Mouse (Mus musculus) E14TG2a.4 (cell line): ENCODE results near the gene Rnf213.
A peak's percentile ranks its signal among the peaks of the same experiment; 100 is the strongest.

Experiments used
- H3K27me3 ChIP-seq: 2 replicates; pipeline ENCODE4 v1.6.1; 2014; ENCODE audit warnings: low read length, control low read depth; ENCODE audit not compliant: insufficient read depth
- H3K36me3 ChIP-seq: 2 replicates; pipeline ENCODE4 v1.6.1; 2014; ENCODE audit warnings: low read length, control low read depth; ENCODE audit not compliant: insufficient read depth
- H3K4me1 ChIP-seq: replicated peaks from 2 replicates; pipeline ENCODE4 v1.6.1; 2014; ENCODE audit warnings: low read depth, low read length, control low read depth
- H3K4me3 ChIP-seq: replicated peaks from 2 replicates; pipeline ENCODE4 v1.5.1; 2014; ENCODE audit warnings: mild to moderate bottlenecking, low read length
- H3K9me3 ChIP-seq: 2 replicates; pipeline ENCODE4 v1.6.1; 2014; ENCODE audit warnings: low read length, control low read depth
- CTCF ChIP-seq: conservative IDR thresholded peaks from 2 replicates; pipeline ENCODE4 v1.5.1; 2014; ENCODE audit warnings: low read length
- NANOG ChIP-seq: IDR thresholded peaks from 2 replicates; pipeline ENCODE4 v1.6.1; 2014; ENCODE audit warnings: borderline replicate concordance, low read length, mixed read lengths
- POU5F1 ChIP-seq: IDR thresholded peaks from 2 replicates; pipeline ENCODE4 v1.6.1; 2014; ENCODE audit warnings: low read length, borderline replicate concordance

Rnf213 gene

DNA sequence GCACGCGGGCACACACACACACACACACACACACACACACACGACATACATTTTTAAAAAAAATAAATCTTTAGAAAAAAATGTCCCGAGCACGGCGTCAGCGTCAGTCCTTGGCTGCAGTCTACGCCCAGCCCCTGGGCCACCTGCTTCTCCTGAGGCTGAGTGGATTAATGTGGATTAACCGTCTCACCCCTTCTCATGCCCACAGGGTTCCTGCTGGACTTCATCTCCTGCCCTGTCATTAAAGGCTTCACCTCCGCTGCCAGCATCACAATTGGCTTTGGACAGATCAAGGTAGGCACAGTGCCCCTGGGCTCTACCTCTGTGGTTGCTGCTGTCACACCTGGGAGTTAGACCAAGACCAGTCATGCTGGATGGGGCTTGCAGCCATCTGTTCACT is 33.8 kb upstream of the Rnf213 start:
- Histone ChIP-seq H3K9me3 (no peaks in the 10 kb centered on the region), H3K4me1 (peaks cover 34% of the 10 kb centered on the region), H3K4me3 (no peak overlapping the region), H3K36me3 (peaks cover 5% of the 10 kb centered on the region; the same call in 1 of the 2 replicates), H3K27me3 (peaks cover 24% of the 10 kb centered on the region)
- no peak for TF ChIP-seq NANOG
- TF ChIP-seq CTCF: no peak
- TF ChIP-seq POU5F1: no peak

DNA sequence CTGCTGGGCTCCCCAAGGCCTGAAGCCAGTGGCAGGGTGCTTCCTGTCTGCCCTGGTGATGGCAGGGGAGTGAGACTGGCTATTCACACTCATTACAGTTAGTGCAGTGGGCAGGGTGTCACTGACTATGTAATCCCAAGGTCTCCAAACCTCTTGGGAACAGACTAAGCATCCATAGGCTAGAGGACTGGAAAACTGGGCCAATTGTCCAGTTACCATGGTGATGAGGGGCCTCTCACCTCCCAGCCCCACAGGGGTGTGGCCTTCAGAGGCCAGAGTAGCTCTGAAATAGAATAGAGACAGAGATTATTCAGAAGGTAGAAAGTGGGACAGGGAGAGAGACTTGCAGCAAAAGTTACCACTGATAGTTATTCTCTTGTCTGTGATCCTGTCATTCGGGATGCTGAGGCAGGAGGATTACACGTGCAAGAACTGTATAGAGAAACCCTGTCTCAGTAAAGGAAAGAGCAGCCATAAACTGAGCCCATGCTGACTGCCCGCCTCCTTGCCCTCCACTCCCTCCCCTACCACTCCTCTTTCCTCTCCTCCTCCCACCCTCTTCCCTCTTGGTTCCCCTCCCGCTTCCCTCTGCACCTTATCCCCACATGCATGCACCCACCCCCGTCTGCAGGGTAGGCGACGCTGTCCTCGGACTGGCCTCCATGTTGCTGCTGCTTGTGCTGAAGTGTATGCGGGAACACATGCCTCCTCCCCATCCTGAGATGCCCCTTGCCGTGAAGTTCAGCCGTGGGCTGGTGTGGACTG is 29.9 kb upstream of the Rnf213 start:
- Histone ChIP-seq H3K9me3 (no peaks in the 10 kb centered on the region), H3K4me3 (peak overlapping the region; percentile 54), H3K27me3 (no peaks in the 10 kb centered on the region), H3K4me1 (peaks cover 25% of the 10 kb centered on the region), H3K36me3 (peaks cover 2% of the 10 kb centered on the region; the same call in 1 of the 2 replicates)
- TF ChIP-seq NANOG (no peak), POU5F1 (no peak), CTCF (no peak)

DNA sequence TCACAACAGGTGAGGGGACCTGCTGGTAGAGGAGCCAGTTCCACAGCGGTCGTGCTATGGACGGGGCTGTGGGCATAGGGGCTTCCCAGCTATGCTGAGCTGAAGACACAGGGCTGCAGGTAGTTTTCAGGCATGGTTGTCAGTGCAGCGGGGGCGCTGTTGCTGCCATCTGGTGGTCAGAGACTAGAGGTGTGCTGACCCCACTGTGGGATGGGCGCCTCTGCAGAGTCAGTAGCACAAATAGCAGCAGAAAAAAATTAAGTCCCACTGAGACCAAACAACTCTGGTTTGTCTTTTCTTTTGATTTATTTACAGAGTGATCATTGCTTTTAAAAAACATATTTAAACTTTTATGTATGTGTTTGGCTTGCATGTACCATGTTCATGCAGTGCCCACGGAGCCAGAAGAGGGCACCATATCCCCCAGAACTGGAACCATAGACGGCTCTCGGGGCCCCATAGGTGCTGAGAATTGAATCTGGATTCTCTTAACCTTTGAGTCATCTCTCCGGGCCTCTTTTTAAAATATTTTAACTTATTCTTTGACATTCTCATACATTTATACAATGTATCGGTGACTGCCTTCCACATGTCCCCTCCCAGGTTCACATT is 29.3 kb upstream of the Rnf213 start:
- Histone ChIP-seq H3K27me3 (0 out of 2 replicates have a peak, but pooled peaks cover 1% of the 10 kb centered on the region), H3K36me3 (no peaks in the 10 kb centered on the region), H3K9me3 (no peaks in the 10 kb centered on the region), H3K4me1 (peaks cover 29% of the 10 kb centered on the region), H3K4me3 (peak overlapping the region; percentile 54)
- peak; percentile 95 for TF ChIP-seq CTCF
- TF ChIP-seq NANOG: no peak

DNA sequence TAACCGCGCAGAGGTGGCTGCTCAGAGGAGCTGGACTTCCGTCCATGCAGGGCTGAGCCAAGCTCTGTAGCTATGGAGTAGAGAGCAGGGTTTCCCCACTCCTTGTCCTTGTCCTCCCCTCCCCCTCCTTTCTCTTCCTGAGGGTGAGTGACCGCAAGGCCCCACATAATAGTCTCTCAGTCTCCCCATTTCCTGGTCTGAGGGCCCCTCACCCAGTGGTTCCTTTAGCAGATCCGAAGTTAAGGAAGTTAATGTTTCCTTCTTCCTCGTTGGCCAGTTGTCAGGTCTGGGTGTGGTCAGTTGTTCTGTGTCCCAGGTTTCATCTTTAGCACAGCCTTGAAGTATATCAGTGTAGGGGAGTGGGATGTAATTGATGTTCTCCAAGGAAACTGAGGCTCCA is 17.5 kb upstream of the Rnf213 start:
- Histone ChIP-seq H3K4me1 (peaks cover 27% of the 10 kb centered on the region), H3K4me3 (no peak overlapping the region), H3K9me3 (no peaks in the 10 kb centered on the region), H3K36me3 (no peaks in the 10 kb centered on the region; the same call in 1 of the 2 replicates), H3K27me3 (no peaks in the 10 kb centered on the region)
- TF ChIP-seq CTCF (no peak), POU5F1 (no peak), NANOG (no peak)

DNA sequence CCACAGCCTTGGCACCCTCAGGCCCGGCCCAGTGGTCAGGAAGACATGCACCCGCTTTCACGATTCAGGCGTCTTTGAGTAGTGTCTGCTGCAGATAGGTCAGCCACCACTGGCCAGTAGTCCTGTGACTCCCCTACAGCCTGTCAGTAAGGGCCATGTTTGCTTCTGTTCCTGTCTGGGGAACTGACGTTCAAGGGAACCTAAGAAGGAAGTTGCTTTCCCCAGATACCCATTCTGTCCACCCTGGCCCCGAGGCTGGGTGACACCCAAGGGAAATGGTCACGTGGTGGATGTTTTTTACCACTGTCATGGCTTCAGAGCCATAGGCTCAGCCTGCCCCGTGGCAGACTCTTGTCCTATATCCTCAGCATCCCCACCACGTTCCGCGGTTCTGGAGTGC is 15.6 kb upstream of the Rnf213 start:
- Histone ChIP-seq H3K36me3 (no peaks in the 10 kb centered on the region; the same call in 1 of the 2 replicates), H3K4me1 (peaks cover 42% of the 10 kb centered on the region), H3K4me3 (no peak overlapping the region), H3K27me3 (no peaks in the 10 kb centered on the region), H3K9me3 (no peaks in the 10 kb centered on the region)
- TF ChIP-seq POU5F1 (no peak), NANOG (no peak), CTCF (no peak)

DNA sequence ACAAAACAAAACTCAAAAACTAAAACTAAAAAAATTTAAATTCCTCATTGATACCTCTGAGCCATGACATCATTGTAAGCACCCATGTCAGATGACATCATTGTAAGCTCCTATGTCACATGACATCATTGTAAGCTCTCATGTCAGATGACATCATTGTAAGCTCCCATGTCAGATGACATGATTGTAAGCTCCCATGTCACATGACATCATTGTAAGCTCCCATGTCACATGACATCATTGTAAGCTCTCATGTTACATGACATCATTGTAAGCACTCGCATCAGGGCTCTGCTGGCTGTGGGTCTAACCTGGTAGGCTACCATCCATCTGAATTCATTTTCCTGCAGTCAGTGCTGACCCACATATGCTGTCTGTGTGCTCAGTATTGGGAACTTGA is 14.3 kb upstream of the Rnf213 start:
- TF ChIP-seq NANOG (no peak), CTCF (no peak), POU5F1 (no peak)
- Histone ChIP-seq H3K4me1 (peaks cover 48% of the 10 kb centered on the region), H3K36me3 (no peaks in the 10 kb centered on the region; the same call in 1 of the 2 replicates), H3K4me3 (no peak overlapping the region), H3K9me3 (no peaks in the 10 kb centered on the region), H3K27me3 (no peaks in the 10 kb centered on the region)

DNA sequence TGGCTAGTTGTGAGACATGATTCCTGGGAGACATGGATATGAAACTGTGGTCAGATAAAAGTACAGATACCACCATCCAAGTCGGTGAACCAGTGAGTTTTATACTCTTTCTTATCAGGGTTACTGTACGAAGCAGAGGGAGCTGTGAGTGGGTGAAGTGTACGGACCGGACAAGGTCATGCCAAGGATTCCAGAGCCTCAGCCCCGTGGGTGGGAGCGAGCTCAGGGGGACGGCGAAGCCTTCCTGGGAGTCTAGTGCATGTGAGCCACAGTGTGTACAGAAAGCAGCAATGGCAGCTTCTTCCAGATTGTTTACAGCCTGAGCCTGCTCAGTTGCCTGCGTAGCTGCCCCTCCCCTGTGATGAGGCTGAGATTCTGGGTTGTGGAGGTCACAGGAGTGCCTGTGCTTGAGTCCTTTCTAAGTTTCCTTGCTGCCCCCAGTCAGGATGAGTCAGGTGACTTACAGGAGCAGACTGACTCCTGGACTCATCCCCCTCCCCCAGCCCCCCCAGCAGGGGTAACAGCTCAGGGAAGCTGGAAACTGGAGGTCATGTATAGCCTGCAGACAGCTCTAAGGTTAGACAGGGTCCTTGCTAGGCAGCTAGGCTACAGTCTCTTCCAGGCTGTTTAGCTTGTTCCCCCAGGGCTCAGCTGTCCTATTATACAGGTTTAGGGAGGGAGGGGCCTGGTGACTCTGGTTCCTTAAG is 11.1 kb upstream of the Rnf213 start:
- Histone ChIP-seq H3K9me3 (no peaks in the 10 kb centered on the region), H3K4me3 (no peak overlapping the region), H3K27me3 (no peaks in the 10 kb centered on the region), H3K4me1 (peaks cover 44% of the 10 kb centered on the region), H3K36me3 (no peaks in the 10 kb centered on the region; the same call in 1 of the 2 replicates)
- no peak for TF ChIP-seq NANOG
- no peak for TF ChIP-seq CTCF
- TF ChIP-seq POU5F1: no peak

DNA sequence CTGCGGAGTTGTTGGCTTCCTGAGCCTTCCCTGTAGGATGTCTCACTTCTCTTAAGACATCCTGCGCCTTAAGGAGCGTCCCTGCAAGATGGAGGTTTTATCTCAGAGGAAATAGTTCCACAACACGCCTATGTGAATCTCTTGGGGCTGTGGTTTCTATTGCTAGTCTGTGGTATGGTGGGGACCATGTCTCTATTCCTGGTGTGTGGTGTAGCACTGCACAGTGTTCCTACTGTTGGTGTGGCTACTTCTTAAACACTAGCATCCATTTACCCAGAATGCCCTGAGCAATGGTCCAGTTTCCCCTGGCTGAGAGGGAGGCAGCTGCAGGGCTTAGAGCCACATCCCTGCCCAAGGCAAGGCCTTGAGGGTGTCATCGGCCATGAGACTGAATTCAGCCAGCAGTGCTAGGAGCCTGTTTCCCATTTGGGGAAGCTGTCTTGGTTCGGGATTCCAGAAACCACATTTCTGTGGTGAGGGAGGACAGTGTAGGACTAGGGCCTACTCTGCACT is 10.5 kb upstream of the Rnf213 start:
- H3K27me3 ChIP-seq: no peaks in the 10 kb centered on the region
- TF ChIP-seq CTCF: no peak
- no peaks in the 10 kb centered on the region; the same call in 1 of the 2 replicates for H3K36me3 ChIP-seq
- peaks cover 50% of the 10 kb centered on the region for H3K4me1 ChIP-seq
- H3K4me3 ChIP-seq: no peak overlapping the region
- H3K9me3 ChIP-seq: no peaks in the 10 kb centered on the region
